16 mouse cellular contexts compared by ENCODE assay signal in the genomic region with DNA sequence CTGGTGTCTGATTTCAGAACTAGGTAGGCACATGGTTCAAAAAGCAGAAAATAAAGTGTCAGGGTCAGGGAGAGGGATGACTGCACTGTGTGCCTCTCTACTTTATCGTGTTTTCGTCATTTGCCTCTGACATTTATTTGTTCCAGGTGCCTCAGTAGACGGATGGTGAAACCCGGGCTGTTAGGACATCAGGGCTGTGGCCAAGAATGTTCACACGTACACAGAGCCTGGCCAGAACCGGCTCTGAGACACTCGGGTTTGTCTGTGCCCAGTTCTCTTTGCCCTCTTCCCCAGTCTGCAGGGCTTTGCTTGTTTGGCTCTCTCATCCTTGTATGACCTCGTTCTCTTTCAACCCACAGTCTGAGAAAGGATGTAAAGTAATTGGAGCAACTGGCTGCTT. TPM values are rescaled to one million over a fixed set of nuclear protein-coding genes. Genes with fewer than 3 reads are reported as not detected.
A peak's percentile ranks its signal among the peaks of the same experiment; 100 is the strongest.
DNase-seq lines count a peak whose midpoint lies in the region; ATAC-seq and TF ChIP-seq lines count a peak whose summit lies in the region.
"Had no signal": no experiment of that assay in that cellular context is flagged by ENCODE, and none has a peak within 500 bp of the region (broad histone marks: within the 10 kb centered on the region; RNA-seq: fewer than 3 reads in every experiment).

No protein-coding gene starts in this region.

- H3K27ac ChIP-seq in gastrocnemius, adult 2 months: peak overlapping the region; percentile 55
- no peak overlapping the region for H3K27ac ChIP-seq in stomach, postnatal 0 days (replicated peaks)
- H3K27ac ChIP-seq: limb, embryonic 15.5 days had no signal

- H3K9me3 ChIP-seq in stomach, postnatal 0 days (ENCODE audit: control insufficient read depth, low read length): no peaks in the 10 kb centered on the region
- H3K9me3 ChIP-seq: limb, embryonic 15.5 days had no signal

- no peak overlapping the region for H3K9ac ChIP-seq in stomach, postnatal 0 days (ENCODE audit: low read length)
- H3K9ac ChIP-seq: forebrain, postnatal 0 days; limb, embryonic 15.5 days had no signal

- no peaks in the 10 kb centered on the region for H3K4me1 ChIP-seq in lung, adult 2 months (ENCODE audit: control insufficient read depth, insufficient read depth, low read length)
- no peaks in the 10 kb centered on the region for H3K4me1 ChIP-seq in stomach, postnatal 0 days (replicated peaks; ENCODE audit: control insufficient read depth, insufficient read depth)
- H3K4me1 ChIP-seq: limb, embryonic 15.5 days had no signal

- H3K4me2 ChIP-seq in stomach, postnatal 0 days (replicated peaks; ENCODE audit: low read depth): no peak overlapping the region
- H3K4me2 ChIP-seq: limb, embryonic 15.5 days had no signal

- H3K27me3 ChIP-seq in stomach, postnatal 0 days (ENCODE audit: control insufficient read depth, insufficient read depth, low read length): no peaks in the 10 kb centered on the region
- H3K27me3 ChIP-seq: limb, embryonic 15.5 days had no signal

- intact Hi-C loops in gastrocnemius, adult 2 months (cut with DNase I): no loop called here

- H3K4me3 ChIP-seq in gastrocnemius, adult 2 months: no peak overlapping the region
- no peak overlapping the region for H3K4me3 ChIP-seq in lung, adult 2 months (replicated peaks; ENCODE audit: extremely low read depth, low read depth, low read length)
- H3K4me3 ChIP-seq in stomach, postnatal 0 days (ENCODE audit: low read depth, low read length): no peak overlapping the region
- H3K4me3 ChIP-seq: erythroblast, embryonic 14.5 days; limb, embryonic 15.5 days had no signal

- ATAC-seq in stomach, postnatal 0 days (ENCODE audit: low FRiP score, low TSS enrichment): 0 out of 2 replicates have a peak, but pooled peaks have one; percentile 28
- no peak for ATAC-seq in cerebellum, adult (ENCODE audit: insufficient number of reproducible peaks, low FRiP score, low TSS enrichment)
- ATAC-seq: forebrain, postnatal 0 days; inflammation-experienced regulatory T-cells, adult 6 months had no signal

- no peak for TF ChIP-seq CTCF in gastrocnemius, adult 2 months (IDR thresholded peaks at IDR 0.05)
- no peak for TF ChIP-seq CTCF in lung, adult 2 months (IDR thresholded peaks at IDR 0.05; ENCODE audit: insufficient read depth, low read length)
- no peak for TF ChIP-seq CTCF in stomach, postnatal 0 days (IDR thresholded peaks at IDR 0.05; ENCODE audit: low read depth)

- TF ChIP-seq EP300 in stomach, postnatal 0 days (optimal IDR thresholded peaks at IDR 0.05): no peak

- WGBS in lung, adult 2 months: 30% methylated on average over 8 of the region's 8 CpGs
- 40% methylated on average over 8 of the region's 8 CpGs for WGBS in stomach, postnatal 0 days

- H3K36me3 ChIP-seq in stomach, postnatal 0 days (ENCODE audit: control insufficient read depth, insufficient read depth, low read length): no peaks in the 10 kb centered on the region
- H3K36me3 ChIP-seq: G1E; limb, embryonic 15.5 days had no signal

- DNase-seq in gastrocnemius, adult 2 months: peak; percentile 39
- DNase-seq in gastrocnemius, postnatal 10 days: no peak
- DNase-seq in lung, postnatal 25 days (ENCODE audit: low spot score): peak; percentile 14
- no peak for DNase-seq in lung, adult 2 months
- DNase-seq in adrenal gland, postnatal 36 days: peak; percentile 20 to 34
- no peak for DNase-seq in stomach, postnatal 0 days (ENCODE audit: low spot score)
- DNase-seq: cerebellum, adult 11-12 months; forebrain, postnatal 0 days; heart, postnatal 4 days; lung, postnatal 4 days; thymus, postnatal 25 days had no signal

- TF ChIP-seq POLR2A in lung, adult 2 months (IDR thresholded peaks at IDR 0.05; ENCODE audit: borderline replicate concordance, extremely low read depth, low read depth, low read length): no peak

RNA-seq across cellular contexts. Expression of a gene that starts 6.0 kb away (rescaled TPM):
- total RNA-seq in gastrocnemius, adult 2 months (2021): 10 to 100 TPM; 13.0 to 13.4 TPM
- 10 to 100 TPM in 1 of 2 experiments, 1 to 10 TPM in 1; 9.3 to 10.1 TPM for total RNA-seq in gastrocnemius, postnatal 10 days (2021)
- 8.3 TPM in 2 replicates for polyA plus RNA-seq in lung, adult 2 months (2012; rRNA removed)
- 10 to 100 TPM; 18.3 to 18.6 TPM for total RNA-seq in adrenal gland, postnatal 36 days (2021)
- 34.6 and 35.5 TPM in 2 replicates for polyA plus RNA-seq in stomach, postnatal 0 days (2015; fragmentation: Nextera tagmentation; extraction: Ambion mirVana)

Comparison
In these comparisons a context has a peak if more than half of its experiments do, and no peak if none do; other contexts are left out.
1. DNase-seq: peak in gastrocnemius, adult 2 months (single experiment), lung, postnatal 25 days (single experiment) and adrenal gland, postnatal 36 days (2 of 2); none in gastrocnemius, postnatal 10 days (single experiment), lung, adult 2 months (single experiment) and stomach, postnatal 0 days (single experiment).